Mouse (Mus musculus): ENCODE measurements around the gene Eda2r.
A peak's percentile ranks its signal among the peaks of the same experiment; 100 is the strongest.

Eda2r gene

GRCm38 (mm10) chrX:97377065-97377421 is at the start of gene Eda2r:
Gene Eda2r, minus strand, starts transcription at chrX:97377216.
- peak; percentile 79 for DNase-seq

GRCm38 (mm10) chrX:97397872-97398271 is 20.9 kb upstream of the Eda2r start:
- no peak for DNase-seq

DNA sequence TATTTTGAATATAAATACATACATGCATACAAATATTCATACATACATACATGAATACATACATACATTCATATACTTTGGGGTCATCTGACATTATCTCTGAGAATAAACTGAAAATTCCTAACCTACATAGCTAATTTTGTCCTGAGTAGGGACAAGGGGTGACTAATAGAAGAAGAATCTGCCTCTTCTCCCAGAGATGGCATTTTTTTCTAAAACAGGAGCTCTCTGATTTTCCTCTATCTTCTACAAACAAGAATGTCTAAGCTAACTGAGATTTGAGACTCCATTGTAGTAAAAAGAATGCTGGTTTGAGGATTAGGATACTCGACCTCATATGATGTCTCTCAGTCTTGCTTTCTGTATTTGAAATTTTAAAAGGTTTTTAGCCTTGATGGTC is 1.1 kb upstream of the Eda2r start:
- DNase-seq = no peak

DNA sequence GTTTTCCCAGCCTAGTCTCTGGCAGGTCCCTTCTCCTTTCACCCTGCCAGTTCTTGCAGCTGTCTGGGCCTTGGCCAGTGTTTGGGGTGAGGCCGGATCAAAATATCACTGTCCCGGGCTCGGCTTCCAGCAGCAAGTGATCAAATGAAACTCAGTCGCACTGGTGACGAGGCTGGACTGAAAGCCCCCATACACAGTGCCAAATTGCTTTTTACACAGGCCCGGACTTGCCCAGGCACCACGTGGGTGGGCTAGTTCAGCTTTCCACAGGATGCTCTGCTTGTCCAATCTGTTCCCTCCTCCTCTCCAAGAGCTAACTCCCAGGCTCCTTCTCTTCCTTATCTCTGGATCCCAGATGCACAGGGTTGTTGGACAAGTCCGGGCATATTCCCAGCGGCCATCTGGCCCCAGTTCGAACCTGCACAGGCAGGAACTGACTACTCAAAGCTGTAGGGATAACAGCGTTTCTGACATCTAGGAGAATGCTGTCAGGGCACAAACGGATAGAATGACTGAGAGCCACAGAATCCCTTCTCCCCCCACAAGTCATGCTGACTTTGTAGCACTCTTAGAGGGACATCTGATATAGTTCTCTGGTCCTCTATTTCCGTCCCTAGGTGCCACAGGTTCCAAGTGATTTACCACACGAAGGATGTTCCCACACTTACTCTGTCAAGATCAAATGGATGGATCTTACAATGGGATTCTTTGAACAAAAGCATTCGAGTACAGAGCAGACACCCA is 523 bp downstream of the Eda2r start:
- peak; percentile 68 for DNase-seq

DNA sequence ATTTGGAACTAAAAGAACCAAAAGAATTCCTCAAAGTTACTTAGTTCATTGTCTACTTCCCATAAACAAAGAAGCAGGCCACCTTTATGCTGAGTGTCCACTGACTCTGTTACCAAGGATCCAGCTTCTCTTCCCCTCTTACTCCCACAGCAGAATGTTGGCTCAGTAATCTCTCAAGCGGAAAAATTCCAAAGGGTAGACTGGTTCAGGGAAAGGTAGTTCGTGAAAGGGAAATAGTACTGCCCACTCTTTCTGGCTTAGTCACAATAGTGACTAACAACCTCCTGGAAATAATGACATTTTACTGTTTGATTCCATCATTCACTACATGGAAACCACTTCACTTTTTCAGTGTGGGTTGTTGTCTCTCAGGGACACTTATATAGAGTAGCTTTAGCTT is 4.2 kb downstream of the Eda2r start:
- DNase-seq = no peak

DNA sequence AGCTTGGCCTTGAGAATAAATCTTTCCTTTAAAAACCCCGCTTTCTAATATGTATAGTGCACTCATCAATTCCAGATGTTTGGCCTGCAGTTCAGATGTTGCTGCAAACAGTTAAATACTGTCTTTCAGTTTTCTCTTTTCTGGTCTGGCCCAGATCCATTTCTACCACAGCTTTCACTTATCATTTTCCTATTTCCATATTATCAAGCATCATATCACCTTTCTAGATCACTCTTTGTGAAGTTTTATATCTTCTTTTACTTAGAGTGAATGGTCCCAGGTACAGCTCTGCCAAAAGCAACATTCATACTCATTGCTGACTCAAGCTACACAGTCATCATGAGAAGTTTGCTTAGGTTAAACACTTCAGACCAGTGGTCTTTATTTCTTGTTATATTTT is 7.8 kb downstream of the Eda2r start:
- no peak for DNase-seq

- no peak for DNase-seq
Measured at GRCm38 (mm10) chrX:97368741-97369140, 8.3 kb downstream of the Eda2r start.

GRCm38 (mm10) chrX:97360919-97361318 is 16.1 kb downstream of the Eda2r start:
- no peak for DNase-seq

- no peak for DNase-seq
Measured at GRCm38 (mm10) chrX:97327891-97328290, 49.1 kb downstream of the Eda2r start.
